Mouse (Mus musculus) adrenal gland, postnatal 14 days (tissue): Measurements from ENCODE around the gene Gigyf2. TPM values are rescaled to one million over a fixed set of nuclear protein-coding genes. Genes with fewer than 3 reads are reported as not detected.
"Not testable (repeated sequence)": the region's sequence is repeated elsewhere in the genome, so short reads cannot be mapped to it uniquely, and the experiment has no call there.

Experiments
- DNase-seq: peaks from one replicate; pipeline ENCODE4 v3.0.0; 2021; ENCODE audit warnings: mixed read lengths
- total RNA-seq: library from RNA; stranded (reverse); gene quantifications from 2 replicates; pipeline ENCODE4 v1.2.3, GENCODE M21; 2021

Gene Gigyf2
- total RNA-seq, 1 experiment from 2014 or later = 83.4 TPM

DNA sequence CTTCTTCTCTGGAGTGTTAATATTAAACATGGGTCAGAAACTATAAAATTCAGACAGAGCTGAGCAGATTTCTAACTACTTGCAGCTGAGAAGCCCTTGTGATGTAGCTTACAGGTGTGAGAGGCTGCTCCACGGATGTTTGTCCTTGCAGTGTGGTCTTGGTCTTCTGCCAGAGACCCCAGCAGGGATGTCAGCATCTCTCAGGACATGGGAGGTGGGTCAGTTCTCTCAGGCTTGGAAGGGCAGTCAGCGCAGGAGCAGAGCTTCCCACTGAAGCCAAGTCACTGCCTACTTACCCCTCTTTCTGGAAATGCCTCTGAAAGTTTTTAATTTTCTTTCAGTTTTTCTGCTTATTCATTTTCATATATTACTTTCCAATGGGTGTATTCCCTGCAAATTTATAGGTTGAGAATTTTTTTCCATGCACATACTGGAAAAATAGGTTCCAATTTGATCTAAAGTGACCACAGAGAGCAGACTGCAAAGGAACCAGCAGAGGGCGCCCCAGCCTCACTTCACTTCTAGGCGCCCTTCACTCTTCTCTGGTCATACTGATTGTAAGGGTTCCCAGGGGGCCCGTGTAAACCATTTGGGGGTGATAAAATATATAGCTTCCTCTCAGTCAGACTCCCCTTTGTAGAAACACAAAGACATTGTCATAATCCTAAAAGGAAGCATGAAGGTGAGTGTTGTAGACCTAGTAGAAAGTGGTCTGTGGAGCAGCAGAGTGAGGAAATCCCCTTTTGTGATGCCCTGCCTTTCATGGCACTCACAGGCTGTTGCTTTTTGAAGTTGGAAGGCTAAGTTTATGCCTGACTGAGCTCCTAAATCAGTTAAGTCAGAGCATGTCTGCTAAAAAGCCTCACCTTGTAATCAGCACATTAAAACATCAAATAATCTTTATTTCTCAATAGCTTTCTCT lies 120.6 kb downstream of the Gigyf2 start:
- peak; percentile 74 for DNase-seq

- DNase-seq = no peak
Observed at GRCm38 (mm10) chr1:87449432-87449831, 122.6 kb downstream of the Gigyf2 start.

DNA sequence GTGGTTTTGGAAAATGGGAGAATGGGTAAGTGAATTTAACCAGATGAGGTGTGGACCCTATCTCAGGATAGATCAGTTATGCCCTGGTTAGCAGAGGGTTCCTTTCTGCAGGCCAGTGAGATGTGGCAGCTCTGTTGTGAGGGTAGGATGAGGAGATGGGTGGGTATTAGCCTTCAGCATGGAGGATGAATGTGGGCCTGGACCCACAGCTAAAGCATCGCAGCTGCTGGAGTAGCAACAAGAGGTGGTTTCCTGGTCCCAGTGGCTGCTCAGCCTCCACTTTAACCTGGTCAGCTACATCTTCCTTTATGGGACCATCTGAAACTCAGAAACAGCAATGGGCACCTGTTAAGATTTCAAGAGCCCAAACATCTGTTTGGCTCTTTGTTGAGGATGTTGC lies 129.6 kb downstream of the Gigyf2 start:
- no peak for DNase-seq

- no peak for DNase-seq
Observed at GRCm38 (mm10) chr1:87458045-87458444, 131.2 kb downstream of the Gigyf2 start.

GRCm38 (mm10) chr1:87459856-87460255 lies 133.1 kb downstream of the Gigyf2 start:
- DNase-seq = not testable (repeated sequence)

- DNase-seq = no peak
Observed at GRCm38 (mm10) chr1:87467469-87467868, 140.7 kb downstream of the Gigyf2 start.

GRCm38 (mm10) chr1:87468321-87468720 lies 141.5 kb downstream of the Gigyf2 start:
- DNase-seq = no peak

GRCm38 (mm10) chr1:87469971-87470370 lies 143.2 kb downstream of the Gigyf2 start, which contains the start of gene Snorc:
Gene Snorc, plus strand, starts transcription at chr1:87470271.
- DNase-seq = not testable (repeated sequence)

- DNase-seq = no peak
Observed at GRCm38 (mm10) chr1:87471914-87472313, 145.1 kb downstream of the Gigyf2 start.

DNA sequence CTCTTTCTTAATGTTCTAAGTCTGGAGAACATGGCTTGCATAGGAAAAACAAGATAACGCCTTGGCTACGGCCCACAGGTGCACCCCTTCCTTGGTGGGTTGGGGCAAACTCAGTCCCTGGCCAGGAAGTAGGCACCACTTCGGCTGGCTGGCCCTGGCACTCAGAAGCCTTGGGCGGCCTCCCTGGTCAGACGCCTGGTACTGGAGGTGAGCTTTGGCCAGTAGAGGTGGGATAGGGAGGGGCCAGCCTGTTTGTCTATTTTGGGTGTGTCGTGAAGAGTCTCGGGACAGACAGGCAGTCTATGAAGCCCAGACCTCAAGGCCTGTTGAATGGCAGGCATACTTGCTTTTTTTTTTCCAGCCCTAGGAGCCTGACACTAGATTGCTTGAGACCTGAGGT lies 145.8 kb downstream of the Gigyf2 start:
- DNase-seq = no peak

GRCm38 (mm10) chr1:87475076-87475895 lies 148.5 kb downstream of the Gigyf2 start:
- DNase-seq = no peak

GRCm38 (mm10) chr1:87482546-87482945 lies 155.7 kb downstream of the Gigyf2 start:
- no peak for DNase-seq

DNA sequence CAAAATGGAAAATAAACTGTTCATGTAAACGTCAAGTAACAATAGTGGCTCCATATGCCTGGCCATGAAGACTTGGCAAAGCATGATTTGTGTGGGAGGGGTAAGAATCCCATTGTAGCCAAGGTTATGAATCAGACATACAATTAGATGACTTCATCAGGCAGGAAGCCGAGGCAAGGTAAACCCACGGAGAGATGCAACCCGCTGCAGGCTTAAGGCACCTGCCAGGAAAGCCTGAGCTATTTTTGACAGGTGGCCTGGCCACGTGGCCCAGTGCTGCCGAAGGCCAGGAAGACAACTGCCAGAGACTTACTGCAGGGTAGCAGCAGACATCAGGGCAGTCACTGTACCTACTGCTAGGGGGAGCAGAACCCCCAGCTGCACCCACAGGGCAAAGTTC lies 159.6 kb downstream of the Gigyf2 start:
- no peak for DNase-seq

- DNase-seq = no peak
Observed at GRCm38 (mm10) chr1:87492285-87492684, 165.5 kb downstream of the Gigyf2 start.

GRCm38 (mm10) chr1:87493542-87493941 lies 166.7 kb downstream of the Gigyf2 start:
- DNase-seq = no peak

Other genes with a start within 250 kb of the Gigyf2 start
- not detected in 2 replicates for gene Alppl2, start 237.1 kb upstream of the Gigyf2 start, total RNA-seq
- not detected in 2 replicates for gene Alpi, start 225.4 kb upstream of the Gigyf2 start, total RNA-seq
- gene Akp3, start 202.0 kb upstream of the Gigyf2 start, total RNA-seq = not detected in 2 replicates
- gene Ecel1, start 170.5 kb upstream of the Gigyf2 start, total RNA-seq = 0.70 and 2.6 TPM in 2 replicates
- not detected in 2 replicates for gene Prss56, start 143.7 kb upstream of the Gigyf2 start, total RNA-seq
- not detected in 2 replicates for gene Chrnd, start 136.4 kb upstream of the Gigyf2 start, total RNA-seq
- not detected in 2 replicates for gene Chrng, start 122.3 kb upstream of the Gigyf2 start, total RNA-seq
- gene Eif4e2, start 113.1 kb upstream of the Gigyf2 start, total RNA-seq = 94.4 and 104 TPM in 2 replicates
- 245 and 250 TPM in 2 replicates for gene Efhd1, start 62.6 kb upstream of the Gigyf2 start, total RNA-seq
- 0.38 TPM in 1 of 2 replicates, not detected in the other for gene Kcnj13, start 67.7 kb downstream of the Gigyf2 start, total RNA-seq
- not detected in 2 replicates for gene Snorc, start 143.3 kb downstream of the Gigyf2 start, total RNA-seq
- not detected in 2 replicates for gene Neu2, start 182.9 kb downstream of the Gigyf2 start, total RNA-seq
- 0.64 and 3.6 TPM in 2 replicates for gene Ngef, start 246.9 kb downstream of the Gigyf2 start, total RNA-seq